Mouse (Mus musculus) heart, postnatal 0 days (tissue): Measurements from ENCODE around the gene 2310022A10Rik. TPM values are rescaled to one million over a fixed set of nuclear protein-coding genes. Genes with fewer than 3 reads are reported as not detected.

Experiments used
- ATAC-seq: fragments of 200-750 bp; cut with Nextera tagmentation; 2 replicates; pipeline ENCODE4 v1.8.0; 2017; ENCODE audit warnings: low read depth, moderate number of reproducible peaks, moderate library complexity; ENCODE audit not compliant: insufficient read depth
- DNase-seq: peaks from one replicate; pipeline ENCODE4 v3.0.0-alpha.2; 2016; ENCODE audit warnings: low spot score
- H3K27ac ChIP-seq: fragments of 300-500 bp; sonication (generic); 2 replicates; pipeline ENCODE4 v1.5.1; 2014; ENCODE audit warnings: low read depth, mild to moderate bottlenecking
- H3K27me3 ChIP-seq: fragments of 300-500 bp; sonication (generic); 2 replicates; pipeline ENCODE4 v1.6.1; 2014; ENCODE audit warnings: low read length, mixed read lengths; ENCODE audit not compliant: control insufficient read depth, insufficient read depth
- H3K36me3 ChIP-seq: fragments of 300-500 bp; sonication (generic); replicated peaks from 2 replicates; pipeline ENCODE4 v1.6.1; 2014; ENCODE audit warnings: low read length, mixed read lengths; ENCODE audit not compliant: control insufficient read depth, insufficient read depth
- H3K4me1 ChIP-seq: fragments of 300-500 bp; sonication (generic); 2 replicates; pipeline ENCODE4 v1.6.1; 2014; ENCODE audit warnings: antibody characterized with exemption; ENCODE audit not compliant: control insufficient read depth, insufficient read depth
- H3K4me2 ChIP-seq: fragments of 300-500 bp; sonication (generic); 2 replicates; pipeline ENCODE4 v1.6.1; 2014; ENCODE audit warnings: low read depth, mild to moderate bottlenecking, low read length, moderate library complexity
- H3K4me3 ChIP-seq: fragments of 300-500 bp; sonication (generic); 2 replicates; pipeline ENCODE4 v1.5.1; 2014; ENCODE audit warnings: low read depth, low read length
- H3K9ac ChIP-seq: fragments of 300-500 bp; sonication (generic); replicated peaks from 2 replicates; pipeline ENCODE4 v1.6.1; 2014; ENCODE audit warnings: low read depth, low read length, mixed read lengths
- H3K9me3 ChIP-seq: fragments of 300-500 bp; sonication (generic); replicated peaks from 2 replicates; pipeline ENCODE4 v1.6.1; 2016; ENCODE audit warnings: low read length; ENCODE audit not compliant: control insufficient read depth
- CTCF ChIP-seq: IDR thresholded peaks from 2 replicates; pipeline ENCODE4 v1.5.1; 2016; ENCODE audit warnings: antibody characterized with exemption, control low read depth, low read depth
- EP300 ChIP-seq: IDR thresholded peaks from 2 replicates; pipeline ENCODE4 v1.6.1; 2016; ENCODE audit warnings: antibody characterized with exemption, low read depth
- WGBS: fragments of 180-500 bp; shearing (Covaris S2); extraction: QIAGEN DNeasy Blood & Tissue Kit; methylation state at CpG from one replicate; pipeline ENCODE4 v1.1.7; 2014; 5-methylcytosine and 5-hydroxymethylcytosine counted together
- polyA plus RNA-seq: library from polyadenylated mRNA; unstranded; fragments of >200 nt; fragmentation: Nextera tagmentation; extraction: Ambion mirVana; gene quantifications from 2 replicates; pipeline ENCODE4 v1.2.1, GENCODE M21; 2015
- total RNA-seq: library from RNA; depleted of rRNA; stranded (reverse); fragments of >200 nt; gene quantifications from 2 replicates; pipeline ENCODE4 v1.2.3, GENCODE M21; 2014; ENCODE audit warnings: low replicate concordance

2310022A10Rik gene
- total and polyA plus RNA-seq, 2 experiments from 2014 or later, result 3.8 to 39.7 TPM

GRCm38 (mm10) chr7:27609285-27609684 lies 56.3 kb downstream of the 2310022A10Rik start:
- Histone ChIP-seq H3K9ac (no peak overlapping the region), H3K4me2 (no peak overlapping the region), H3K27ac (peak overlapping the region; percentile 60), H3K4me3 (no peak overlapping the region), H3K9me3 (no peaks in the 10 kb centered on the region), H3K36me3 (peaks cover 16% of the 10 kb centered on the region), H3K4me1 (peaks cover 56% of the 10 kb centered on the region), H3K27me3 (no peaks in the 10 kb centered on the region)
- 22% methylated on average over 4 of the region's 4 CpGs for WGBS
- ATAC-seq, result peak; percentile 37
- peak; percentile 65 for DNase-seq
- 0 out of 2 replicates have a peak, but pooled peaks have one; percentile 53 for TF ChIP-seq EP300
- TF ChIP-seq CTCF, result no peak

GRCm38 (mm10) chr7:27609688-27610087 lies 56.7 kb downstream of the 2310022A10Rik start:
- Histone ChIP-seq H3K36me3 (peaks cover 16% of the 10 kb centered on the region), H3K9ac (no peak overlapping the region), H3K27ac (peak overlapping the region; percentile 60), H3K4me3 (no peak overlapping the region), H3K9me3 (no peaks in the 10 kb centered on the region), H3K4me2 (no peak overlapping the region), H3K4me1 (peaks cover 52% of the 10 kb centered on the region), H3K27me3 (no peaks in the 10 kb centered on the region)
- TF ChIP-seq EP300 (no peak), CTCF (no peak)
- no peak for DNase-seq
- ATAC-seq, result no peak
- WGBS, result 14% methylated on average over 2 of the region's 2 CpGs

GRCm38 (mm10) chr7:27610370-27610769 lies 57.3 kb downstream of the 2310022A10Rik start:
- Histone ChIP-seq H3K4me3 (no peak overlapping the region), H3K27me3 (no peaks in the 10 kb centered on the region), H3K9ac (no peak overlapping the region), H3K4me2 (no peak overlapping the region), H3K9me3 (no peaks in the 10 kb centered on the region), H3K36me3 (peaks cover 16% of the 10 kb centered on the region), H3K27ac (no peak overlapping the region), H3K4me1 (peaks cover 46% of the 10 kb centered on the region)
- DNase-seq (no peak), ATAC-seq (no peak)
- WGBS, result 92% methylated on average over 3 of the region's 3 CpGs
- TF ChIP-seq CTCF (no peak), EP300 (no peak)

- Histone ChIP-seq H3K36me3 (peaks cover 19% of the 10 kb centered on the region), H3K4me3 (no peak overlapping the region), H3K9ac (no peak overlapping the region), H3K27ac (no peak overlapping the region), H3K4me2 (no peak overlapping the region), H3K9me3 (no peaks in the 10 kb centered on the region), H3K4me1 (peaks cover 41% of the 10 kb centered on the region), H3K27me3 (no peaks in the 10 kb centered on the region)
- WGBS, result 83% methylated on average over 5 of the region's 5 CpGs
- DNase-seq, result no peak
- TF ChIP-seq CTCF, result no peak
- no peak for TF ChIP-seq EP300
- ATAC-seq, result no peak
Measured at GRCm38 (mm10) chr7:27610871-27611270, 57.8 kb downstream of the 2310022A10Rik start.

GRCm38 (mm10) chr7:27612940-27613339 lies 59.9 kb downstream of the 2310022A10Rik start:
- Histone ChIP-seq H3K9me3 (no peaks in the 10 kb centered on the region), H3K27ac (no peak overlapping the region), H3K4me1 (peaks cover 20% of the 10 kb centered on the region), H3K4me2 (no peak overlapping the region), H3K36me3 (peaks cover 40% of the 10 kb centered on the region), H3K27me3 (no peaks in the 10 kb centered on the region), H3K4me3 (no peak overlapping the region), H3K9ac (no peak overlapping the region)
- no peak for TF ChIP-seq CTCF
- no peak for TF ChIP-seq EP300
- WGBS, result 53% methylated on average over 4 of the region's 4 CpGs
- DNase-seq (peak; percentile 42), ATAC-seq (no peak)
